Mouse (Mus musculus) ES-E14 (cell line): ENCODE results near the gene Ablim1. TPM values are rescaled to one million over a fixed set of nuclear protein-coding genes. Genes with fewer than 3 reads are reported as not detected.

Experiments used
- DNase-seq: peaks from one replicate; pipeline ENCODE4 v3.0.0-alpha.2; 2013; ENCODE audit warnings: low read depth, low spot score
- H3K27ac ChIP-seq: 2 replicates; pipeline ENCODE4 v1.5.1; 2012; ENCODE audit warnings: low read depth, mild to moderate bottlenecking, low read length, moderate library complexity, mixed read lengths; ENCODE audit not compliant: poor library complexity, insufficient read depth, severe bottlenecking
- H3K36me3 ChIP-seq: 2 replicates; pipeline ENCODE4 v1.6.1; 2012; ENCODE audit warnings: mild to moderate bottlenecking, low read length, moderate library complexity, mixed read lengths; ENCODE audit not compliant: control insufficient read depth, poor library complexity, insufficient read depth, severe bottlenecking
- H3K4me1 ChIP-seq, 2 experiments: fragments of 150-350 bp in 1 of 2; sonication (generic) in 1 of 2; 2 replicates each; pipeline ENCODE4 v1.6.1; 2012; ENCODE audit warnings: low read length in 2 of 2, mild to moderate bottlenecking in 1 of 2, mixed read lengths in 1 of 2; ENCODE audit not compliant: control insufficient read depth in 2 of 2, insufficient read depth in 2 of 2, poor library complexity in 1 of 2
- H3K4me3 ChIP-seq, 2 experiments: fragments of 150-350 bp in 1 of 2; sonication (generic) in 1 of 2; 2 replicates each; pipeline ENCODE4 v1.5.1; 2012; ENCODE audit warnings: low read length in 2 of 2, low read depth in 1 of 2, mild to moderate bottlenecking in 1 of 2, mixed read lengths in 1 of 2; ENCODE audit not compliant: insufficient read depth in 1 of 2, poor library complexity in 1 of 2, severe bottlenecking in 1 of 2
- H3K9ac ChIP-seq: 2 replicates; pipeline ENCODE4 v1.6.1; 2012; ENCODE audit warnings: low read depth, mild to moderate bottlenecking, low read length, mixed read lengths; ENCODE audit not compliant: poor library complexity, insufficient read depth, severe bottlenecking
- H3K9me3 ChIP-seq: fragments of 150-350 bp; sonication (generic); 2 replicates; pipeline ENCODE4 v1.6.1; 2012; ENCODE audit warnings: low read depth, mild to moderate bottlenecking, low read length; ENCODE audit not compliant: control insufficient read depth, insufficient read depth
- CHD2 ChIP-seq: IDR thresholded peaks from 2 replicates; pipeline ENCODE4 v1.6.1; 2014; ENCODE audit warnings: mild to moderate bottlenecking, low read depth, low read length, inconsistent platforms
- HCFC1 ChIP-seq: IDR thresholded peaks from 2 replicates; pipeline ENCODE4 v1.6.1; 2012; ENCODE audit warnings: low read length, inconsistent platforms, borderline replicate concordance; ENCODE audit not compliant: insufficient read depth
- MAFK ChIP-seq: IDR thresholded peaks from 2 replicates; pipeline ENCODE4 v1.6.1; 2014; ENCODE audit warnings: mild to moderate bottlenecking, low read depth, low read length, inconsistent platforms; ENCODE audit not compliant: insufficient read depth
- ZC3H11A ChIP-seq: IDR thresholded peaks from 2 replicates; pipeline ENCODE4 v1.6.1; 2012; ENCODE audit warnings: low read depth, mild to moderate bottlenecking, inconsistent platforms, low read length, borderline replicate concordance
- ZNF384 ChIP-seq: IDR thresholded peaks from 2 replicates; pipeline ENCODE4 v1.6.1; 2012; ENCODE audit warnings: low read depth, low read length, inconsistent platforms
- in situ Hi-C, 2 experiments: fragments of 600-800 bp; cut with MboI; formaldehyde crosslinking; loops; one replicate each; pipeline ENCODE4 v1.15.1; 2025; ENCODE audit warnings: low sequenced_read_pairs in 2 of 2, inconsistent platforms in 1 of 2; ENCODE audit not compliant: unreplicated experiment in 2 of 2
- total RNA-seq: library from RNA; depleted of rRNA; stranded (reverse); fragments of 300-350 nt; gene quantifications from 2 replicates; pipeline ENCODE4 v1.2.3, GENCODE M21; 2012

Gene Ablim1
- total RNA-seq, 1 experiment, result 5.4 TPM

DNA sequence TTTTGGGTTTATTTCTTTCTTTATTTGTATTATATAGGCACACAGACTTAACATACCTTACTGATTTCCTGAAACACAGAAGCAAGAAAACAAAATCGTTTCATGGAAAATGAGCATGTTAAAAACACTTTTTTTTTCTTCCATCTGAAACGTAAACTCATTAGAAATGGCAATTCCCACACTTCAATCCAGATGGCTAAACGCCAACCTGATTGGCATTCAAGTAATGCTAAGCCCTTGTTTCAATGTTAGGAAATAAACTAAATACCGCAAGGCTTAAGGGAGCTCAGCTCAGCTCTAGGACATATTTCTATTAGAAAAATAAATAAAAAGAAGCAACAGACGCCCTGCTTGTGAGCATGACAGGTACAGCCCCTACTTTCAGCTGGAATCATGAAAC, 32.1 kb downstream of the Ablim1 start:
- no peaks in the 10 kb centered on the region for H3K9me3 ChIP-seq
- no peak overlapping the region for H3K4me3 ChIP-seq
- in situ Hi-C loops, result no loop called here
- TF ChIP-seq ZNF384 (no peak), CHD2 (no peak), HCFC1 (no peak), ZC3H11A (no peak), MAFK (no peak)
- H3K9ac ChIP-seq, result no peak overlapping the region
- H3K36me3 ChIP-seq, result no peaks in the 10 kb centered on the region
- DNase-seq, result no peak
- H3K27ac ChIP-seq, result no peak overlapping the region
- no peaks in the 10 kb centered on the region for H3K4me1 ChIP-seq

DNA sequence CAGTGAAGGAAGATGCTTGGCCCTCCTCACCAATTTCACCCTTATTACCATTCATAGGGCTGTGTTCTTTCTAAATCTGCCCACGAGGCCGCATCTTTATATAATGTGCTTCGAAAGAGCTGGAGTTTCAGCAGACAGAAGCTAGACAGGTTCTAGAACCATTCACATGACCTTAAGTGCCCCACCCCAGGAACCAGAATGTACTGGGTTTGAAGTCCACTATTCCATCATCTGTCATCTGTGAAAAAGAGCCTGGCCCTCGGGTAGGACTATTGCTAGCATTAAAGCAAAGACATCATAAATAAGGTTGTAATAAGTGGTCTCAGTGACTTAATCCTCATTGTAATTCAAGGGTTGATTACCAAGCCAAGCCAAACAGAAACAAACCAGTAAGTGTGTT, 35.1 kb downstream of the Ablim1 start:
- Histone ChIP-seq H3K4me1 (peaks cover 0 to 5% of the 10 kb centered on the region in 2 experiments; a peak in 2 of 4 replicates), H3K9me3 (no peaks in the 10 kb centered on the region), H3K27ac (no peak overlapping the region), H3K4me3 (no peak overlapping the region), H3K36me3 (no peaks in the 10 kb centered on the region), H3K9ac (no peak overlapping the region)
- DNase-seq, result no peak
- in situ Hi-C loops, result no loop called here
- TF ChIP-seq HCFC1 (no peak), ZC3H11A (no peak), MAFK (no peak), ZNF384 (no peak), CHD2 (no peak)

DNA sequence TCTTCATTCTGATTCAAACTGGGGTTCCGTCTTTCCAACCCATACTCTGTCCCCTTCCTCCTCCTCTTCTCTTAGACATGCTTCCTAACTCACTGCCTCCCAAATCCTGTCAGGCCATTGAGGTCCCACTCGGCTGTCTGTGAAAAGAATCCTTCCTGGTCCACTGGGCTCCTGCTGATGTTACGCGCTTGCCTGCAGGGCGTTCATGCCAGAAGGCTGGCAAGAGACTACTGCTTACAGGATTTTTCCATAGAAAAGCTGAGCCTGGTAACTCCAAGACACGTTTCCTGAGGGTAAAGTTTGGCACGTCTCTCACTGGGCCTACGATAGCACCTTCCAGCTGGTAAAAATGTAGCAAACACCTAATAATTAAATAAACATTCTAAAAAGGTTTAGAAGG, 36.5 kb downstream of the Ablim1 start:
- DNase-seq, result no peak
- no peak for TF ChIP-seq ZC3H11A
- TF ChIP-seq CHD2, result no peak
- no peak for TF ChIP-seq MAFK
- TF ChIP-seq ZNF384, result no peak
- no peak for TF ChIP-seq HCFC1
- H3K9ac ChIP-seq, result no peak overlapping the region
- H3K4me1 ChIP-seq, result peaks cover 0 to 10% of the 10 kb centered on the region in 2 experiments; a peak in 2 of 4 replicates
- H3K4me3 ChIP-seq, result no peak overlapping the region
- H3K36me3 ChIP-seq, result no peaks in the 10 kb centered on the region
- H3K27ac ChIP-seq, result no peak overlapping the region
- in situ Hi-C loops, result no loop called here
- no peaks in the 10 kb centered on the region for H3K9me3 ChIP-seq

DNA sequence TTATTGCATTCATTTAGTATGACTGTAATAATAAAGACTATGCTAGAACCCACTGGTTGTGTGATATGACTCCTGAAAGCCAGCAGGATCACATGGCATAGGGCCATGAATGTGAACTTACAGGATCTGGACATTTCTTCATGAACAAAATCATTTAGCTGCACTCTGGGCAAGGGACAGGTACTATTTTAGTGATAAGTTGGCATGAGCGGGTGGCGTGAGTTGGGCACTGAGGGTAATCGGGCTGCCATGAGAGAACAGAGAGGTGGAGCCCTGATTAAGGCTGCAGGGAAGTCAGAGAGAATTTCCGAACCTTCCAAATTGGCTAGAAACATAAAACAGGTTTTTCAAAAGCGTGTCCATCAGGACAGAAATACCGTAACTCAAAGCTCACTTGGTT, 37.7 kb downstream of the Ablim1 start:
- H3K9me3 ChIP-seq, result no peaks in the 10 kb centered on the region
- H3K4me3 ChIP-seq, result no peak overlapping the region
- H3K36me3 ChIP-seq, result no peaks in the 10 kb centered on the region
- H3K9ac ChIP-seq, result no peak overlapping the region
- in situ Hi-C loops, result no loop called here
- no peak for TF ChIP-seq ZC3H11A
- no peak for TF ChIP-seq MAFK
- TF ChIP-seq CHD2, result no peak
- TF ChIP-seq HCFC1, result no peak
- no peak for TF ChIP-seq ZNF384
- peaks cover 2 to 14% of the 10 kb centered on the region in 2 experiments; a peak in 2 of 4 replicates for H3K4me1 ChIP-seq
- no peak for DNase-seq
- no peak overlapping the region for H3K27ac ChIP-seq
